Mouse (Mus musculus): ENCODE measurements at regions not wholly inside any gene's neighbourhood (a gene's known extent, or its start where the extent isn't known, plus 50 kb on each side); places are given as distances from the start of the nearest gene placed in this dataset.

DNA sequence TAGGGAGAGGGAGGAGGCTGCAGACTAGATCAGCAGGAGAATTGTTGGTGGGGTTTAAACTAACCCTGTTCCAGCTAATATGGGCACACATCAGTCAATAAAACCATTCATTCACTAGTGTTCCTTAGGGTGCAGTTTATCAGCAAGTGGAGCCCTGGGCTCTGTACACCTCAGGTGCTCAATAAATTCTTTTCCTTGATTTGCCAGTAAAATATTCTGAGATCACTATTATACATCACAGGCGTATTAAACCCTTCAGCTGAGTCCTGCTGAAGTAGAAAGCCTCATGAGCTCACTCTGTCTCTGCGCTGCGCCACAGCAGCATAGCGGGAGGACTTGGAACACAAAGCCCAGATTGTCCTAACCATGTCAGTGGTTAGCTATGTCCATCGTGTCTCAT lies 389.3 kb downstream of the Hs3st3b1 start:
- no peak for TF ChIP-seq CHD2 (IDR thresholded peaks at IDR 0.05; ENCODE audit: low read depth, low read length)
- TF ChIP-seq ZNF384 (IDR thresholded peaks at IDR 0.05; ENCODE audit: low read depth, low read length): no peak
- TF ChIP-seq HCFC1 (IDR thresholded peaks at IDR 0.05; ENCODE audit: borderline replicate concordance, insufficient read depth, low read length): no peak
- no peak for TF ChIP-seq MAFK (IDR thresholded peaks at IDR 0.05; ENCODE audit: insufficient read depth, low read depth, low read length)

Measured in ES-E14 (cell line).